Mouse (Mus musculus) cerebellum, adult 2 months (tissue): ENCODE data around the gene Pcnx4.

ENCODE experiments used
- CTCF ChIP-seq: fragments of 200-500 bp; IDR thresholded peaks from 2 replicates; pipeline ENCODE4 v1.5.1; 2011; ENCODE audit warnings: low read depth, mild to moderate bottlenecking, control low read depth, low read length, moderate library complexity, borderline replicate concordance; ENCODE audit not compliant: insufficient read depth
- POLR2A ChIP-seq: fragments of 200-500 bp; IDR thresholded peaks from 2 replicates; pipeline ENCODE4 v1.6.1; 2011; ENCODE audit warnings: low read length, control low read depth, borderline replicate concordance; ENCODE audit not compliant: insufficient read depth

- TF ChIP-seq CTCF (no peak), POLR2A (no peak)
Observed at GRCm38 (mm10) chr12:72594001-72594400, 57.8 kb downstream of the Pcnx4 start.
